Mouse (Mus musculus) left cerebral cortex, postnatal 14 days (tissue): ENCODE measurements around the gene Acot4. TPM values are rescaled to one million over a fixed set of nuclear protein-coding genes. Genes with fewer than 3 reads are reported as not detected.
"Not testable (repeated sequence)": the region's sequence is repeated elsewhere in the genome, so short reads cannot be mapped to it uniquely, and the experiment has no call there.

Source experiments
- DNase-seq, 2 experiments: peaks; one replicate each; pipeline ENCODE4 v3.0.0; 2021 to 2022; ENCODE audit warnings: low spot score in 2 of 2, mixed read lengths in 1 of 2
- intact Hi-C: fragments of 180-260 bp; cut with DNase I; formaldehyde crosslinking; loops from one replicate; pipeline ENCODE4 v1.15.1; 2025
- total RNA-seq, 2 experiments: library from RNA; stranded (reverse); gene quantifications; 2 replicates each; pipeline ENCODE4 v1.2.3; 2021

Acot4 gene
- total RNA-seq, 2 experiments from 2014 or later, result 2.5 to 2.9 TPM

- intact Hi-C loops, DNase-seq: not testable (repeated sequence)
Observed at GRCm38 (mm10) chr12:84028328-84028727, 9.9 kb upstream of the Acot4 start.

DNA sequence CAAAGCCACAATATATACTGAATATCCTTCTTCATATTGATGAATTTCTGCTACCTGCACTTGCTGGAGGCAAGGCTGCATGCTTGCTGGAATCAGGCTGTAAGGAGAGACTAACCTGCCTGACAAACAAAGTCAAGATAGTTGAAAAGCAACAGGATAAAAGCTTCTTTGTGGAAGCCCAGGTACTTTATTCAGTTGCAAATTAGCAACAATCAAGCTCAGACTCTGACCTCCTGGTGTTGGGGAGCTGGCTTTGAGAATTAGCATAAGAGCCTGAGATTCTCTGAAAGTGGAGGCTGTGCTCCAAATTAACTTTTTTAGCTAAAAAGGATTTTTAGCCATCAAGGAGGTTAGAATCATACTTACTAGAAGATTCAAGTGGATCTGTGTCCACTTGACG is 9.1 kb upstream of the Acot4 start:
- intact Hi-C loops, DNase-seq: not testable (repeated sequence)

- DNase-seq, result peak; percentile 79 to 85
- intact Hi-C loops, result loop anchor here (2.0 kb wide), 1 partner anchor 58 kb away; no protein-coding TSS in a partner anchor
Observed at GRCm38 (mm10) chr12:84030659-84031332, 7.4 kb upstream of the Acot4 start.

DNA sequence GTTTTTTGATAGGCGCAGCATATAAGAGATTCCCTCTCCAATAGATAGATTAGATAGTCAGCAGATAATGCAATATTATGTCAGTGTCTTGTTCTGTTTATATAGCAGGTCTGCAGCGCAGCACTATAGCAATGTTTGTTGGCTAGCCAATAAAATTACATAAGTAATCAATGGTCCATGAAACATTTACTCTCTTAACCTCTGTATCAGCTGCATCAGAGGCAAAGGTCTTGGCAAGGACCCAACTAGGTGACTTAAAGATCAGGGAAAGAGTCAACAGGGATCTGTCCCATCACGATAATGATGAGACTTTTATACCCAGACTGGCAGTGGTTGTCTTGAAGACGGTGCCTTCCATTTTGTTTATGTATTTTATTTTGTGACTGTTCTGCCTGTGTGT is 5.3 kb upstream of the Acot4 start:
- intact Hi-C loops, result no loop called here
- DNase-seq, result no peak

DNA sequence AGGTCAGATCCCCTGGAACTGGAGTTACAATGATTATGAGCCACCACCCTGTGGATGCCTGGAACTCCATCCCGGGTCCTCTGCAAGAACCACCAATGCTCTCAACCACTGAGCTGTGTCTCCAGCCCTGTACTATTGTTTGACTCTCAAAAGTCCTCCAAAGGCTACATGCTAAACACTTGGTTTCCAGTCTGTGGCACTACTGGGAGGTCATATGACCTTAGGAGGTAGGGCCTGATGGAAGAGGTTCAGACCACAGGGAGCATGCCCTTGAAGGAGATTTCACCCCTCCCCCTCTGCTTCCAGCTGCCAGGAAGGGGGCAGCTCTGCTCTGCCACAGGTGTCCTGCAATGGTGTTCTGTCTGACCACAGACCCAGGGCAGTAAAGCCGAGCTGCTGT is 4.9 kb upstream of the Acot4 start:
- intact Hi-C loops, DNase-seq: not testable (repeated sequence)

GRCm38 (mm10) chr12:84034108-84034507 is 4.1 kb upstream of the Acot4 start:
- DNase-seq, result no peak
- intact Hi-C loops, result no loop called here

DNA sequence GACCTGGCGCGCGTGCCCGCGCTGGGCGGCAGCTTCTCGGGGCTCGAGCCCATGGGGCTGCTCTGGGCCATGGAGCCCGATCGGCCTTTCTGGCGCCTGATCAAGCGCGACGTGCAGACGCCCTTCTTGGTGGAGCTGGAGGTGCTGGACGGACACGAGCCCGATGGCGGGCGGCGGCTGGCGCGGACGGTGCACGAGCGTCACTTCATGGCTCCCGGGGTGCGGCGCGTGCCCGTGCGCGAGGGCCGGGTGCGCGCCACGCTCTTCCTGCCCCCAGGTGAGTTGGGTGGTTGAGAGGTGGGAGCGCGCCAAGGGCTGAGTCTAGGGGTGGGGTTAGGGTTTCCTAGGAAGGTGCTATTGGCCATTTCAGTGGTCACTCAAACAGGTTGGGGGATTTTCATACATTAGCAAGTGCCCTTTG is 522 bp downstream of the Acot4 start, which contains the start of gene Gm49366:
TSS of gene Gm49366 (plus strand) at position 245 of the 421 bp plus-strand sequence.
- intact Hi-C loops, result not testable (repeated sequence)
- DNase-seq, result peak in 1 of 2 experiments; percentile 19

DNA sequence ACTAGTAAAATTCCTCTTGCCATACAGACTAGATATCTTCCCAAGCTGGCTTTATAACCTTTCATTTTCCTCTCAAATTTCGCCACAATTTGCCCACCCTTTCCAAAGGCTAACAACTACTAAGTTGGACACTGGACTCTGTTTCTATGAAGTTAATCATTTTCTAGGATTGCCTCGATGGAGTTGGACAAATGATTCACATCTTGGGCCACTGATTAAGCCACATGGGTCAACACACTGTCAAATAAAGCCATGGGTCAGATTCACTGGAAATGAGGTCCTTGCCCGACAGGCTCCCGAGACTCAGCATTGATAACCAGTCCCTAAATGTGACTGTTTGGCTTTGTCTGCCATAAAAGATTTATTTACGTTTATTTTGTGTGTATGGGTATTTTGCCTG is 4.1 kb downstream of the Acot4 start:
- intact Hi-C loops, result no loop called here
- no peak for DNase-seq

GRCm38 (mm10) chr12:84044045-84044444 is 5.9 kb downstream of the Acot4 start:
- DNase-seq, result no peak
- intact Hi-C loops, result no loop called here

- no peak for DNase-seq
- intact Hi-C loops, result no loop called here
Observed at GRCm38 (mm10) chr12:84046906-84047305, 8.7 kb downstream of the Acot4 start.

DNA sequence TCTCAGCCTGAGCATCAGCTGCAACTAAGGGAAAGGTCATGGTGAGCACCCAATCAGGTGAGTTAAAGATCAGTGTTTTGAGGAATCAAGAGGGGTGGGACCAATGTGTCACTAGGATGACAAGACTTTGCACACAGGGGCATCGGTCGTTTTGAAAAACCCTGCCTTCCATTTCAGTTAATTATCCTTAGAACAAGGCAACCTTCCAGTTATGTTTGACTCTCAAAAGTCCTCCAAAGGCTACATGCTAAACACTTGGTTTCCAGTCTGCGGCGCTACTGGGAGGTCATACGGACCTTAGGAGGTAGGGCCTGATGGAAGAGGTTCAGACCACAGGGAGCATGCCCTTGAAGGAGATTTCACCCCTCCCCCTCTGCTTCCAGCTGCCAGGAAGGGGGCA is 12.6 kb downstream of the Acot4 start:
- intact Hi-C loops, result loop anchor here (10.0 kb wide), 1 partner anchor 336 kb away; no protein-coding TSS in a partner anchor
- not testable (repeated sequence) for DNase-seq

- intact Hi-C loops, result loop anchor here (10.0 kb wide), 1 partner anchor 337 kb away; no protein-coding TSS in a partner anchor
- no peak for DNase-seq
Observed at GRCm38 (mm10) chr12:84051937-84052474, 13.8 kb downstream of the Acot4 start, which contains the start of gene Acot3. TSS of gene Acot3 (plus strand) at chr12:84052144.

GRCm38 (mm10) chr12:84052609-84053008 is 14.4 kb downstream of the Acot4 start:
- no peak for DNase-seq
- intact Hi-C loops, result loop anchor here (10.0 kb wide), 1 partner anchor 338 kb away; no protein-coding TSS in a partner anchor

GRCm38 (mm10) chr12:84053173-84053572 is 15.0 kb downstream of the Acot4 start:
- intact Hi-C loops, result loop anchor here (10.0 kb wide), 1 partner anchor 338 kb away; no protein-coding TSS in a partner anchor
- DNase-seq, result no peak

DNA sequence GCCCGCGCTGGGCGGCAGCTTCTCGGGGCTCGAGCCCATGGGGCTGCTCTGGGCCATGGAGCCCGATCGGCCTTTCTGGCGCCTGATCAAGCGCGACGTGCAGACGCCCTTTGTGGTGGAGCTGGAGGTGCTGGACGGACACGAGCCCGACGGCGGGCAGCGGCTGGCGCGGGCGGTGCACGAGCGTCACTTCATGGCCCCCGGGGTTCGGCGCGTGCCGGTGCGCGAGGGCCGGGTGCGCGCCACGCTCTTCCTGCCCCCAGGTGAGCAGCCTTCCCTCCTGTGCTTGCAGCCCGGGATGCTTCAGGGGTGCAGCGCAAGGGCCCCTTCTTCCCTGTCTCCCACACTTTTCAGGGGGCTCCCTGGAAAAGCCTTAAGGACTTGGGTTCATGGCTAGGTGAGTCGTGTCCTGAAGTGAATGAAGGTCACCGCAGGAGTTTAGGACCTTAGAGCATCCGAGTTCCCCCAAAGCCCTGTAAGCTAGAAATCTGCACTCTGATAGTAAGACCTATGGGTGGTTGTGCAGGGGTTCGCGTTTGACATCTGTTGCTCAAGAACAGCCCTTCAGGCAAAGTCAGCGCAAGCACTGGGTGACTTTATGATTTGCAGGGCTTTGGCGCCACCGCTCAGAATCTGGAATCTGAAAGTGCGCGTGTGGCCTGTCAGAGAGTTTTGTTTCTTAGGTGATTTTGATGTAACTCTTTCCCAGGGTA is 15.7 kb downstream of the Acot4 start:
- DNase-seq, result peak in 1 of 2 experiments; percentile 45
- intact Hi-C loops, result loop anchor here (10.0 kb wide), 1 partner anchor 339 kb away; no protein-coding TSS in a partner anchor

DNA sequence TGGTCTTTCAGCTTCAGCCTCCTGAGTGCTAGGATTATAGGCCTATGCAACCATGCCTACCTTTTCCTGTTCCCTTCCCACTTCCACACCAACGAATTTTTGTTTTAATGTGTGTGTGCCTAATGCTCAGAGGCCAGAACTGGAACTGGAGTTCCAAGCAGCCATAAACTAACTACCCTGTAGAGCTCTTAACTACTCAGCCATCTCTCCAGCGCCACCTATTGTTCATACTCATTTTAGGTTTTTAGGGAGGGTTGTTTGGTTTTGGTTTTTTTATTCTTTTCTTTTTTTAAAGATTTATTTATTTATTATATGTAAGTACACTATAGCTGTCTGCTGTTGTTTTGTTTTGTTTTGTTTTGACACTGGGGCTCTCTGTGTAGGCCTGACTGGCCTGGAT is 22.8 kb downstream of the Acot4 start:
- DNase-seq, result peak in 1 of 2 experiments; percentile 52
- intact Hi-C loops, result loop anchor here (5.0 kb wide), 1 partner anchor 89 kb away; no protein-coding TSS in a partner anchor

GRCm38 (mm10) chr12:84062336-84062735 is 24.2 kb downstream of the Acot4 start:
- DNase-seq, result no peak
- intact Hi-C loops, result loop anchor here (5.0 kb wide), 1 partner anchor 90 kb away; no protein-coding TSS in a partner anchor

DNA sequence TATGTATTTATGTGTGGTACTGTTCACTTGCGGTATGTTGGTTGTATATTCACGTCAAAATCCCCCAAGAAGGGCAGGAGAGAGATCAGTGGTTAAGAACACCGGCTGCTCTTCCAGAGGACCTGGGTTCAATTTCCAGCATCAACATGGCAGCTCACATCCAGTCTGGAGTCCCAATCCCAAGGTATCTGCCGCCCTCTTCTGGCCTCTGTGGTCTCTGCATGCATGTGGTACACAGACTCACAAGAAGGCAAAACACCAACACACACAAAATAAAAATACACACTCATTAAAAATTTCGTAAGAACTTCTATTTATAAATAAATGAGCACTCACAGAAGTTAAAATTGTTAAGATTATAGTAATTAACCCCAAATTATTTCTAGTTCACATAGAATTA is 25.0 kb downstream of the Acot4 start:
- intact Hi-C loops, result loop anchor here (5.0 kb wide), 1 partner anchor 91 kb away; no protein-coding TSS in a partner anchor
- no peak for DNase-seq

- intact Hi-C loops, result loop anchor here (5.0 kb wide), 1 partner anchor 92 kb away; no protein-coding TSS in a partner anchor
- DNase-seq, result no peak
Observed at GRCm38 (mm10) chr12:84063833-84064232, 25.7 kb downstream of the Acot4 start.

DNA sequence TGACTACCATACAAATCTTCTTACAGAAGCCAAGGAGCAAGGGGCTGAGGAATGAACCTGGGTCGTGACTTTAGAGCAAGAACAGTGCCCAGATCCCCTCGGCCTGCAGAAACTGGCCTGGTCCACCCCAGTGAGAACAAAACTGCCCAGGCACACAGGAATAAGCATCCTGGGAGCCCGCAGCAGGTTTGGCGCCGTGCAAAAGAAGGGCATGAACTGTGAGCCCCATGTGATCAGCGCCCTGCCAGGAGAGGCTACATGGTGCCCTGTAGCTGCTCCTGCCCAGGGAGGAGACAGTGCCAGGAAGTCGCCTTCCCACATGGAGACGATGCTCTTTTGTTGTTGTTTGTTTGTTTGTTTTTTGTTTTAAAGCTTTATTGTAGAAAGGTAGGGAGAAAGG is 26.4 kb downstream of the Acot4 start:
- intact Hi-C loops, result loop anchor here (5.0 kb wide), 1 partner anchor 92 kb away; no protein-coding TSS in a partner anchor
- DNase-seq, result no peak
